Mouse (Mus musculus): ENCODE data around the gene Polm.

The Polm gene

DNA sequence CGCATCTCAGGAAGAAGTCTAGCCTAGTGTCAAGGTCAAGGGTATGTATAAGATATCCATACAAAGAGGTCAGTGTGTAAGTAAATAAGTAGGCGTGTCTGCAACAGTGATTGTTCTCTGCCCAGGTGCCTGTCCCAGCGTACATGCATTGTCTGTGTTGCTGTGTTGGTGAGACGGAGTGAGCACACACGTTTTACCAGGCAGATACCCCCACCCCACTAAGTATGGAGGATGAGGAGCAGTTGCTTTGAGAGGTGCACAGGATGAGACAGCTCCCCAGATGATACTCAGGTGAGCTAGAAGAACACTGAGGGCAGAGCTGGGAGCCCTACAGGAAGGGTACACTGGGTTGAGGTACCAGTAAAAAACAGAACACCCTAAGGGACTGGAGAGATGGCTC is 33.6 kb downstream of the Polm start:
- DNase-seq (ENCODE audit: low read depth, low spot score) = no peak

DNA sequence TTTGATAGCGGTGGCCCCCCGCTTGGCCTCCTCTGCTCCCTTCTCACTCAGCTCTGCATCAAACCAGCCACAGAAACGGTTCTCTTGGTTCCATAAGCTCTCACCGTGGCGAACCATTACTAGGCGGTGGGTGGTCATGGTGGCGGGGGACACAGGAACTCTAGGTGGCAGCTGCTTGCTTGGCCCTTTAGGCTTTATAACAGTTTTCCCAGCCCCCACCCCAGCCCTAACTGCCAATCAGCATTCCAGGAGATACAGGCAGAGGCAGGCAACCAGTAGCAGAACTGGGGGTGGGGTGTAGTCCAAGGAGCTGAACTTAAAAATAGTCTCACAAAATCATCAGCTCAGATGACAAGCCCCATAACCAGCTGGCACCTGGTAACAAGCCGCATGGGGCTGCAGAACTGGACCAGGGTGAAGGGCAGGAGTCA is 34.2 kb downstream of the Polm start, which contains the start of gene Pgam2:
TSS of gene Pgam2 (minus strand) at position 183 of the 431 bp plus-strand sequence.
- peak; percentile 52 for DNase-seq (ENCODE audit: low read depth, low spot score)

DNA sequence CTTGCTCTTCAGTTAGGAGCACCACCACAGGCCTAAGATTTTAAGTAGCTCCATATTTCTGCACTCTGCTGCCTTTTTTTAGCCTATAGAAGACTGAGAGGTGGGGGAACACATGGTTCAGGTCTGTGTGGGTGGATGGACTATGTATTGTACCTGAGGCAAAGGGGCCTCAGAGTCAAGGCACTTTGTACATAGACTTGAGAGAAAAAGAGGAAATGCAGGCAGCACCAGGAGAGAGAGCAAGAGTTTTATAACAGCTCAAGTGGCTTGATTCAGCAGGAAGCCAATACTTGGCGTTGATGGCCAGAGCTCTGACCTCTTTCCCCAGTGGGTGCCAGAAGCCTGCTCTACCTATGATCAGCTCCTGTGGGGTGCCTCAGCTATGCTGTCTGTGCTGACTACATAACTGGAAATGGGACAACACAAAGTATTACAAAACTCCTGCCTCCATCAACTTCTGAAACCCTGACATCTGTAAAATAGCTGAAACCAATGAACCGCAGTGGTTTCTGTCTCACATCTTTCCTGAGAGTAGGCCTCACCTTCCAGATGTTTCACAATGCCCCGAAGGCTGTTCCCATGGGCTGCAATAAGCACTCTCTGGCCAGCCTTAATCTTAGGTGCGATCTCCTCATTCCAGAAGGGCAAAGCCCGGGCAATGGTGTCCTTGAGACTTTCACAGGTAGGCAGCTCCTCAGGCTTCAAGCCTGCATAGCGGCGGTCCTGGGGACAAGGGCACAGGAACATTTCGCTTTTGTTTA is 35.2 kb downstream of the Polm start:
- DNase-seq (ENCODE audit: low read depth, low spot score) = no peak

DNA sequence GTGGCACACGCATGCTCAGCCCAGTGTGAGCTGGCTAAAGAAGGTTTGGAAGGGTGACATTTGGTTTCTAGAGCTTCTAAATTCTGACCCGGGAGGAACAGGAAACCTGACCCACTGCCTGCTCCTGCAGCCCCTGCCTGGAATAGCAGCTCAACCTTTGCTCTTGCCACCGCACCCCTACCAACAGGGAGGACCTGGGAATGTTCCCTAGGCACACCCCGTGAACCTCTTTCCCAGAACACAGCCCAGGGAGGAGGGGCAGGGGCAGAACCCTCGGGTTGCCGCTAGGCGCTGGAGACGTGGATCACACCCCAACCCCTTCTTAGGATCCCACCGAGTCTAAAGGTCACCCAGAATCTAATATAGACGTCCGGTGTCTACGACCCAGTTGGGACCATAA is 35.8 kb downstream of the Polm start:
- DNase-seq (ENCODE audit: low read depth, low spot score) = peak; percentile 37

DNA sequence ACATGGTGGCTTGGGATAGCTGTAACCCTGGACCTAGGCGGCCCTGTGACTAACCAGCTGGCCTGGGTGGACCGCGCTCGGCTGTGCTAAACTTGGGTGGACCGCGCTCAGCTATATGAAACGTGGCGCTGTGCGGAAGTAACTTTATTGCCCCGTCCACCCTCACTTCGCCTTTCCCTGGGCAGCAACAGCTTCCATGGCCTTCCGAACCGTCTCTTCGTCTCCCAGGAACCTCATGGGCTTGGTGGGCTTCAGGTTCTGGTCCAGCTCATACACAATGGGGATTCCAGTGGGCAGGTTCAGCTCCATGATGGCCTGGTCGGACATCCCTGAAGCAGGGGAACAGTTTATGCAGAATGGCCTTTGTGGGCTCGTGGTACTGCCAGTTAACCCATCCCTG is 36.3 kb downstream of the Polm start:
- DNase-seq (ENCODE audit: low read depth, low spot score) = no peak

DNA sequence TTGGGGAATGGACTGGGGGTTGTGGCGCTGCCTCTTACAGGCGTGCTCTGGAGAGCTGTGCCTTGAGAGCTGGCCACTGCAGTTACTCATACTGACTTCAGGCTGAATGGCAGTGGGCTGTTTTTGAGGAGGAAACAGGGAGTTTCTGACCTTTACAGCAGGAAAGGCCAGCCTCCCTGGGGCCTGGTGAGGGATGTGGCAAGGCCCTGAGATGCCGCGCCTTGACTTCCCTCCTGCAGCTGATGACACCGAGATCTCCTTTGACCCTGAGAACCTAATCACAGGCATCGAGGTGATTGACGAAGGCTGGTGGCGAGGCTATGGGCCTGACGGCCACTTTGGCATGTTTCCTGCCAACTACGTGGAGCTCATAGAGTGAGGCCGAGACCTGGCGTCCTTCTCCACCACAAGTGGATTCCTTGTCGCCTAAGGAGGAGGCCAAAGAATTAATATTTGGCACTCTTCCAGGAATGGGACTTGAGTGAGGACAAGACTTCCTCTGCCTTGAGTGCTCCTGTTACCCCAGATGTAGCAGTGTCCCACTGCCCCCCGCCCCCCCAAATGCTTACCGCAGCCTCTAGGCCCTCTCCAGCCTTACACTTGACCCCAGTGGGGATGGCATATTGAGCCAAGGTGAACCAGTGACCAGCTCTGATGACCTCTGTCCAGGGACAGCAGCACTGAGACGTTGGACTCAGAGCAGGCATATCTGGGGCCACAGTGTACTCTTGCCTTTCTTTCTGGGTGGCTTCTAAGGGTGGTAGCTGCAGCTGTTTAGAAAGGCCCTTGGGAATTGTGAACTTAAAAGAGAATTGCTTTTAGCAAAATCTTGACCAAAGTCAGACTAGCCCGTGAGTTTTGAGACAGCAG is 38.0 kb downstream of the Polm start:
- no peak for DNase-seq (ENCODE audit: low read depth, low spot score)

DNA sequence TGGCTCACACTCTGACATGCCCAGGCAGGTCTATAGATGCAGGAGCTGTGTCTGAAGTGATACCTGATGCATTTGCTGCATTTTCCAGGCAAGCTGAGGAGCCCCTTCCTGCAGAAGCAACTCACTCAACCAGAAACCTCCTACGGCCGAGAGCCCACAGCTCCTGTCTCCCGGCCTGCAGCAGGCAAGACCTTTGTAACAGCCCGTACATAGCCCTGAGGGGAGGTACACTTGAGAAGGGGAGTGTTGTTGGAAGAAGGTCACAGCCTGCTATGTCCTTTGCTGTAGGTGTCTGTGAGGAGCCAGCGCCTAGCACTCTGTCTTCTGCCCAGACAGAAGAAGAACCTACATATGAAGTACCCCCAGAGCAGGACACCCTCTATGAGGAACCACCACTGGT is 39.9 kb downstream of the Polm start:
- no peak for DNase-seq (ENCODE audit: low read depth, low spot score)

DNA sequence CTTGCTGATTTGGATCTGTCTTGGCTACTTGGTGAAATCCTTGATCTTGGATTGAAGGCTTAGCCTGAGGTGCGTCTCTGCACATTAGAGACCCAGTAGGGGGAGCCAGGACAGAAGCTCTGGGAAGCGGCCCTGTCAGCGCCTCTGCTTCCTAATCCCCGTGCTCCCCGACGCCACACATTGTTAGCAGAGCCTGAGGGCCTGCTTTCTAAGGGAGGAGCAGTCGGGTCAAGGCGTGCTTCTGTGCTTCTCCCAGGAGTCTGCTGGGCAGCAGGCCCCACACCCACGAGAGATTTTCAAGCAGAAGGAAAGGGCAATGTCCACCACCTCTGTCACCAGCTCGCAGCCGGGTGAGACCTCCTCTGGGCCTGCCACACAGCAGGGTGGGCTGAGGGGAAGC is 40.4 kb downstream of the Polm start:
- DNase-seq (ENCODE audit: low read depth, low spot score) = peak; percentile 75

DNA sequence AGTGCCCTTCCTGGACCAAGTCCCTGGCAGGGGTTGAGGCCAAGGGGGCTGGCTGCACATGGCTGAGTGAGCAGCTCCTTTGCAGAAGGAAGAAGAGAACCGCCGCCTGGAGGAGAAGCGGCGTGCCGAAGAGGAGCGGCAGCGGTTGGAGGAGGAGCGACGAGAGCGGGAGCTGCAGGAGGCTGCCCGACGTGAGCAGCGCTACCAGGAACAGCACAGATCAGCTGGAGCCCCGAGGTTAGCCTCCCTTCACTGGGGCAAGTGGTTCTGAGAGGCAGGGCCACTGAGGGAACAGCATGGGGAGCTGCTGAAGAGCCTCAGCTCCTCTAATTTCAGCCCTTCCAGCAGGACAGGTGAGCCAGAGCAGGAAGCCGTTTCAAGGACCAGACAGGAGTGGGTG is 40.9 kb downstream of the Polm start:
- peak; percentile 51 for DNase-seq (ENCODE audit: low read depth, low spot score)

DNA sequence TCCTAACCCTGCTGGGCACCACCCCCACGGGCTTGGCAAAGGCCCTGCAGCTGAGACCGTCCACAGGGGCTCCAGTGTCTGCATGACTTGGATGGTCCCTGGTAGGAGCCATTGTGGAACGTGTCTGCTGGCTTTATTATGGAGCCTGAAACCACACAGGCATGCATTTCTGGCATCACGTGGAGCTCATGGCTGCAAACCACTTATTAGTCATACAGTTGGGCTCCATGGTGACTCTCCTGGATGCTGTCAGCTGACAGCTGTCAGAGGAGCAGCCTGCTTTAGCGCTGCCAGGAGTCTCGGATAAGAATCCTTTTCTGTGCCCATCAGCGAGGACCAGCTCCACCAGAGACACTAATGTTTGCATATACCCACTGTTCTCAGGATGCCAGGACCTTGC is 42.1 kb downstream of the Polm start:
- DNase-seq (ENCODE audit: low read depth, low spot score) = no peak

DNA sequence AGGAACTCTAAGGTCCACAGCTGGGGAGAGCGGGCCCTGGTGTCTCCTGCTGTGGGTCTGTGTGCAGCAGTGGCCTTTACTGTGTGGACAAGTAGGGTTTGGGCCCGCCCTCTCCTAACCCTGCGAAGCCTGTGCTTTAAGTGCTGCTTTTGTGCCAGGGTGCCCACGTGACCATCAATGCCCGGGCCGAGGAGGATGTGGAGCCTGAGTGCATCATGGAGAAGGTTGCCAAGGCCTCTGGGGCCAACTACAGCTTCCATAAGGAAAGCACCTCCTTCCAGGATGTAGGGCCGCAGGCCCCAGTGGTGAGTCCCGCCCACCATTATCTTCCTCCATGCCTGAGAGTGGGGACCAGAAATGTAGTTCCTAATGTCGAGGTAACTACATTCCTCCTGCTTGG is 42.5 kb downstream of the Polm start:
- no peak for DNase-seq (ENCODE audit: low read depth, low spot score)

DNA sequence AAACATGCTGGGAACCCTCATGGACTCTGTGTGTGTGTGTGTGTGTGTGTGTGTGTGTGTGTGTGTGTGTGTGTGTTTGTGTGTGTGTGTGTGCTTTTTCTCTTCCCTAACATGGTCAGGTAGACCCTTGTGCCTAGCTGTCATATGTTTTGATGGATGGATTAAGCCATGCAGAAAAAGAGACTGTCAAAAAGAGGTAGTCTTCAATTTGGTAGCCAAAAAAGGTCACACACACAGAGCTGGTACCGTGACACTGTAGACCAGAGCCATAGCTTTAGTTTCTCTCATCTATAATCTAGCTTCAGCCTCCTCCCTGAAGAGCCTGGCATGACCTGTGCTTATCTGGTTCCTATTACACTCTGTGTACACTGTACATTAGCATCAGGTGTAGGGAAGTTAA is 47.4 kb downstream of the Polm start:
- DNase-seq (ENCODE audit: low read depth, low spot score) = no peak

DNA sequence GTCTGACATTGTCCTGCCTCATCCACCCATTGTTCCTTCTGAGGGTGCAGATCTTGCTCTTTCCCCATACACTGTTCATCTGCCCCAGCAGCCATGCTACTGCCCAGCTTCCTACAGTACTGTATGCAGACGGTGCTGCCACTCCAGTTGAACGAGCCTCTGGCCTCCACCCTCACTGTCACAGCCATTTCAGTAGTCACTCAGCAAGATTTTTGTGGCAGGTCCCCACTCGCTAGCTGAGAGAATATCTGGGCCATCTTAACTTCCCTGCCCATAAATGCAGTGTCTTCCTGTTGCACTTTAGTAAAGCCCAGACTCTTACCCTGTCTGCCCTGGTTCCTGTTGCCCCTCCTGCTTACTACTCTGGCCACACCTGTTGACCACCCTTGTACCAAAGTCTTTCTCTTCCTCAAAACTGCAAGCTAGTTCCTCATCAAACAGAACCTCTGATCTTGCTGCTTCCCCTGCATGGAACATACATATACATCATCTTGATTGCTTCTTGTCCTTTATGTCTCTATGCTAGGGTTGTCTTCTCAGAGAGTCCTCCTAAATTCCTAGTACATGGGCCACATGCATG is 48.0 kb downstream of the Polm start:
- DNase-seq (ENCODE audit: low read depth, low spot score) = no peak

DNA sequence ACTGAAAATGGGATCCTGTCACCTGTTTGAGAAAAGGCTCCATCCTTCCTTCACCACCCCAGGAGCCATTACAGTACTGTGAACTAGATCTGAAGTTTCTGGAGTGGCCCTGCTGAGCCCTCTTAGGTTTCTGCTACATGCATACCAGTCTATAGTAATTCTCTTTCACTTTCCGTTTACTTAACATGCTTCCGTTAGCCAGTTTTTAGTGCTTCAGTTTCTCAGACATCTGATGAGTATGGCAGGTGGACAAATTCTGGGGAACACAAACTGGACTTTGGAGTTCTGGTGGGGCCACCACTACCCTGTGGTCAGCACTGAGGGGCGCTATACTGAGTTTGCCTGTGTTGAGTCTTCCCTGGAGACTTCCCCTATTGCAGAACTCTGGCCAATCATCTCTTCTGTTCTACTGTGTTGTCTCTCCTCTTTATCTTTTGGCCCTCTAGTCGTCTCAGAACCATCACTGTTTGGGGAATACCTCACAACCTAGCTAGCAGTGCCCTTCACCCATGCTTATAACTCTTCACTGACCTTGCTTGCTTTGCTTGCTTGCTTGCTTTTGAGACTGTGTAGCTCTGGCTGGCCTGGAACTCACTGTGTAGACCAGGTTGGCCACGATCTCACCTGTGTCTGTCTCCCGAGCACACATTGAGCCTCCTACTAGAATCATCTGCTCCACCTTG is 48.6 kb downstream of the Polm start:
- no peak for DNase-seq (ENCODE audit: low read depth, low spot score)

DNA sequence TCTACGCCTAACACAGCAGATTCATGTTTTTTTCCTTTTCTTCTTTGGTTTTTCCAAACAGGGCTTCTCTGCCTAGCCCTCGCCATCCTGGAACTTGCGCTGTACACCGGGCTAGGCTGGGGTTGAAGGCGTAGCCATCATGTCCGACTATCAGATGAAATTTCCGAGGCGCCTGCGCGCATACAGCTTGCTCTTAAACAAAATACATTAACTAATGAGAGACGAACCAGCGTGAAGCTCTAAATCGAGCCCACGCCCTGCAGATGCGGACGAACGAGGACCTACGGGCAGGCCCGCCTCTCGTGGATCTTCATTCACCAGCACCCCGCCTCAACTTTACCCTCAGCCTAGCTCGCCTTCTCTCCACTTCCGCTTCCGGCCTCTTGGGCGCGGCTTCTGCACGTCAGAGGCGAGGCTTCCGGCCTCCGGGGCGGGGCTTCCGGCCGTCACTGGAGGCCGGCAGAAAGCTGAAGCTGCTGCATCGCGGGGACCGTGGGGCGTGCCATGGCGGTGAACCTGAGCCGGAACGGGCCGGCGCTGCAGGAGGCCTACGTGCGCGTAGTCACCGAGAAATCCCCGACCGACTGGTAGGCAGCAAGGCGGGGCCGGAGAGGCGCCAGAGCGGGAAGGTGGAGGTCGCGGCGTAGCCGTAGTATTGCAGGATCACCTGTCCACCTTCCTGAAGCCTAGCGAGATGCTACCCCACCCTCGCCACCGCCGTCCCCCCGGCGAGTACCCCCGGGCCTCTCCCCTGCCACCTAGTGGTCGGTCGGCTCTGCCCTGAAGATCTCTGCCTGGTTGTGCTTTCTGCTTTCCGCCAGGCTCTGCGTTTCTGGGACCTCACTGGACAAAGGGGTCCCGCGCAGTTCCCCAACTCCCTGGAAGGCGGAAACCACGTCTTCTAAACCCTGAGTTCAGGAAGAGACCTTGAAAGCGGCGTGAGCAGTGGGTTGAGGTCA is 49.5 kb downstream of the Polm start, which contains the start of gene Dbnl:
TSS of gene Dbnl (plus strand) at position 433 of the 959 bp plus-strand sequence.
- DNase-seq (ENCODE audit: low read depth, low spot score) = peak; percentile 99

DNA sequence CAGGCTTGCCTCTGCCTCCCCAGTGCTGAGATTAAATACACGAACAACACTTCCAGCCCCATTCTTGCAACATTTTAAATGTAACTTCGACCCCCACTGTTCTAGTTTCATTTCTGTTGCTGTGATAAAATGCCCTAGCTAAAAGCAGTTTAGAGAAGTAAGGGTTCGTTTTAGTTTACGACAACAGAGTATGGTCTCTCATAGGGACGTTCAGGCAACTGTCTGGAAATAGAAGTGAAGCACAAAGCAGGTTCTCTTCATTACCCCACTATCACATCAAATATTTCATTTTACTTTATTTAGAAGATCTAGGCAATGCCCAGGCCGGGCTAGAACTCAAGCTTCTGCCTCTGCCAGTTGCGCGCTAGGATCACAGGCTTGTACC is 50.2 kb downstream of the Polm start:
- no peak for DNase-seq (ENCODE audit: low read depth, low spot score)

DNA sequence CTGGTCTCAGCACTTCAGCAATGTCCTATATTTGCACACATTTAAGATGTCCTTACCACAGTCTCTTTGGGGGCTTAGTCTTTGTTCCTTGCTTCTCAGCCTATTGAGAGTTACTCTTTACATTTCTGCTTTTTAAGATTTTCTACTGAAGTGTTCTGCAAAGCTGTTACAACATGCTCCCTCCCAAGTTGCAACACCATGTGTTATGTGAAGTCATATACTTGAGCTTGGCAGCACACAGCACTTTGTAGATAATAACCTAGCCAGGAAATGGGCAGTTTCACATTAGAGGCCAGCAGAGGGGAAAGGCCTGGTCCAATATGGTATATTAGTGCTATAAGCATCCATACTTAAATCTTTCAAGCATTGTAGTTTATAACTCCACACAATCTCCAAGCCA is 52.1 kb downstream of the Polm start:
- DNase-seq (ENCODE audit: low read depth, low spot score) = no peak

DNA sequence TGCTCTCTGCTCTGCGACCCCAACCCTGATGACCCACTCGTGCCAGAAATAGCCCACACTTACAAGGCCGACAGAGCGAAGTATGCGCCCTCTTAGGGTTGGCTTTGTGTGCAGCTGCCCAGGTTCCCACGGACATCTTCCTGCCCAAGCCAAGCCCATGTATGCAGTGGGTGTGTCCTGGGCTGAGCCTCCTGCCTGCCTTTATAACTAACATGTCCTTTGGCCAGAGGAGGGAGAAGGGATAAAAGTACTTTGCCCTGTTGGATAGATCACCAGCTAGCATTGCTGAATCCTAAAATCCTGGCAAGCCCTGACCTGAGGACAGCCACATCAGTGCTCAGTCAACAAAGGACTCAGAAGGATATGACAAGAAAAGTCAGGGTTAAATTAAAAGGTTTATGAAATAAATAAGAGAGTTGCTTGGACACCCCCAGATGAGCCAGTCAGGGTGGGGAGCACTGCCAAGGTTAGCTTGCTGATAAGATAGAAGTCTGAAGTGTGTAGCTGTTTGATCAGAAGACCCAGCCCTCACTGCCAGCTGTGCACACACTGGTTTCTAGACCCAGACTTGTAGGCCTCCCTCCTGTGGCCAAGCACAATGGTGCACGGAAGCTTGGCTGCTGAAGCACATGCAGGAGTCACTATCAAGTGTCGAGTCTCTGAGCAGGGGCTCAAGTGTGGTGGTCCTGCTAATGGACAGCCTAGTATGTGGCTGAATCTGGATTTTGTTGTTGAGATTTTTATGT is 55.4 kb downstream of the Polm start:
- DNase-seq (ENCODE audit: low read depth, low spot score) = peak; percentile 52

DNA sequence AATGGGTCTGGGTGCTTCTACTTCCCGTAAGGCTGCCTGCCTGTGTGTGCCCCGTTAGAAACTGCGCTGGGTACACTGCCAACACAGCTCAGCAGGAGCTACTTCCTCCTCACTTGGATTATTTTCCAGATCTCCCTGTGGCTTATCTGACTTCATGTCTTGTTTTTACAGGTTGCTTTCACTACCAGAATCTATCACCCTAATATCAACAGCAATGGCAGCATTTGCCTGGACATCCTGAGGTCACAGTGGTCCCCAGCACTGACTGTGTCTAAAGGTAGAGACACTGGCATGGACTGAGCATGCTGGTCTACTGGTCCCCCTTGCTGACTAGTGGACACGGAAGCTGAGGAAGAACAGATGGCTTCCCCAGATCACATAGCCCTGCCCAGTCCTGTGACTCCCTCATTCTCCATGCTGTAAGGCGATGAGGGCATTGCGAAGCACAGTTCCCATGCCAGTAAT is 57.7 kb downstream of the Polm start:
- DNase-seq (ENCODE audit: low read depth, low spot score) = no peak

DNA sequence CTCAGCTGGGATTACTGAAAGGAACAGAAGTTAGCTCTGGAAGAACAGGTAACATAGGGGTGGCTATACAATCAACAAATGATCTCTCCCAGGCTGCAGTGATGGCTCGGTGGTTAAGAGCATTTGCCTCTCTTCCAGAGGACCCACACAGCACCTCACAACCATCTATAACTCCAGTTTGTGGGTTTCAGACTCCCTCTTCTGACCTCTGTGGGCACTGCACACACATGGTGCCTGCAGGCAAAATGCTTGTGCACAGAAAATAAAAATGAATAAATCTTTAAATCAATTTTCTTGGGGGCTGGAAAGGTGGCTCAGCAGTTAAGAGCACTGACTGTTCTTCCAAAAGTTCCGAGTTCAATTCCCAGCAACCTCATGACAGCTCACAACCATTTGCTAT is 59.3 kb downstream of the Polm start:
- DNase-seq (ENCODE audit: low read depth, low spot score) = peak; percentile 58
